Mouse (Mus musculus) hindbrain, embryonic 15.5 days (tissue): Measurements from ENCODE around the gene Itsn2. TPM values are rescaled to one million over a fixed set of nuclear protein-coding genes. Genes with fewer than 3 reads are reported as not detected.
"Not testable (repeated sequence)": the region's sequence is repeated elsewhere in the genome, so short reads cannot be mapped to it uniquely, and the experiment has no call there.

Source experiments
- ATAC-seq: fragments of 200-750 bp; cut with Nextera tagmentation; 2 replicates; pipeline ENCODE4 v1.8.0; 2017; ENCODE audit warnings: low read depth, moderate number of reproducible peaks, moderate TSS enrichment; ENCODE audit not compliant: low FRiP score
- H3K27ac ChIP-seq: fragments of 300-500 bp; sonication (generic); replicated peaks from 2 replicates; pipeline ENCODE4 v1.5.1; 2015; ENCODE audit warnings: mild to moderate bottlenecking, inconsistent platforms
- H3K27me3 ChIP-seq: fragments of 300-500 bp; sonication (generic); 2 replicates; pipeline ENCODE4 v1.6.1; 2015; ENCODE audit warnings: control low read depth, inconsistent platforms
- H3K36me3 ChIP-seq: fragments of 300-500 bp; sonication (generic); 2 replicates; pipeline ENCODE4 v1.6.1; 2015; ENCODE audit warnings: control low read depth, inconsistent platforms
- H3K4me1 ChIP-seq: fragments of 300-500 bp; sonication (generic); replicated peaks from 2 replicates; pipeline ENCODE4 v1.6.1; 2015; ENCODE audit warnings: control low read depth, inconsistent platforms
- H3K4me2 ChIP-seq: fragments of 300-500 bp; sonication (generic); 2 replicates; pipeline ENCODE4 v1.6.1; 2015; ENCODE audit warnings: moderate library complexity, mild to moderate bottlenecking, inconsistent platforms
- H3K4me3 ChIP-seq: fragments of 300-500 bp; sonication (generic); 2 replicates; pipeline ENCODE4 v1.5.1; 2015; ENCODE audit warnings: mild to moderate bottlenecking, inconsistent platforms
- H3K9ac ChIP-seq: fragments of 300-500 bp; sonication (generic); 2 replicates; pipeline ENCODE4 v1.6.1; 2015; ENCODE audit warnings: inconsistent platforms
- H3K9me3 ChIP-seq: fragments of 300-500 bp; sonication (generic); 2 replicates; pipeline ENCODE4 v1.6.1; 2016; ENCODE audit warnings: control low read depth, inconsistent platforms
- WGBS: fragments of 180-500 bp; shearing (Covaris S2); methylation state at CpG from one replicate; pipeline ENCODE4 v1.1.7; 2015; 5-methylcytosine and 5-hydroxymethylcytosine counted together
- polyA plus RNA-seq: library from polyadenylated mRNA; unstranded; fragments of >200 nt; fragmentation: Nextera tagmentation; extraction: Ambion mirVana; gene quantifications from 2 replicates; pipeline ENCODE4 v1.2.1, GENCODE M21; 2015

The Itsn2 gene
- polyA plus RNA-seq = 24.1 and 25.6 TPM in 2 replicates

DNA sequence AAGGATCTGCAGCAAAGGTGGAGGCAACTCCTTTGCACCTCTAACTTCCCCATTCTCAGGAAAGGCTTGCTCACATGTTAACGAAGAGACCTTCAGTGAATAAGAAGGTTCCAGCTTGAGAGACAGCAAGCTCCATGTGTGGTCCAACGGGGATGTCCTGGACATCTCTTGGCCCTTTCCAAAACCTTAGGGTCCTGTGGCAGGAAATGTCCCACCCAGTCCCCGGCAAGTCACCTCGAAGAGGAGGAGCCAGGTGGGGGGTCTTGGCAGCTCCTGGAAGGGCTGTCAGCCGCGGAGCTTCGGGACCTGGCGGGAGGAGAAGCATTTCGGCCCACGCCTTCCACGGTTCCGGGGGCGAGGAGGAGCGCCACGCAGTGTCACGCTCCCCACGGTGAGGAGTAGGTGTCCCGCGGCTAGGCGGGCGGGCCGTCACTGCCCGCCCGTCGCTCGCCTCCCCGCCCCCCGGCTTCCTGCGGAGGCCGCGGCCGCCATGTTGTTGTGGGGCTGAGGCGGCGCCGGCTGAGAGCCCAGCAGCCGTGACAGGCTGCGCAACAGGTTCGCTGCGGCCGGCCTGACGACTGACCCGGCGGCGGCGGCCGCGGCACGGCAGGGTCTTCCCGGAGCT lies at the start of gene Itsn2, which contains the start of gene Gm3625:
Itsn2 (plus strand) TSS at position 98 of the 625 bp plus-strand sequence.
Gm3625 (minus strand) TSS at position 387 of the 625 bp plus-strand sequence.
- Histone ChIP-seq H3K4me2 (peak within 1 kb of the TSS; percentile 67), H3K9me3 (no peaks in the 10 kb centered on the region), H3K9ac (peak within 1 kb of the TSS; percentile 82), H3K4me3 (peak within 1 kb of the TSS; percentile 70), H3K36me3 (no peaks in the 10 kb centered on the region), H3K27me3 (no peaks in the 10 kb centered on the region), H3K4me1 (peaks cover 19% of the 10 kb centered on the region), H3K27ac (peak within 1 kb of the TSS; percentile 77)
- peak; percentile 86 for ATAC-seq
- under 1% methylated on average over 42 of the region's 49 CpGs for WGBS

DNA sequence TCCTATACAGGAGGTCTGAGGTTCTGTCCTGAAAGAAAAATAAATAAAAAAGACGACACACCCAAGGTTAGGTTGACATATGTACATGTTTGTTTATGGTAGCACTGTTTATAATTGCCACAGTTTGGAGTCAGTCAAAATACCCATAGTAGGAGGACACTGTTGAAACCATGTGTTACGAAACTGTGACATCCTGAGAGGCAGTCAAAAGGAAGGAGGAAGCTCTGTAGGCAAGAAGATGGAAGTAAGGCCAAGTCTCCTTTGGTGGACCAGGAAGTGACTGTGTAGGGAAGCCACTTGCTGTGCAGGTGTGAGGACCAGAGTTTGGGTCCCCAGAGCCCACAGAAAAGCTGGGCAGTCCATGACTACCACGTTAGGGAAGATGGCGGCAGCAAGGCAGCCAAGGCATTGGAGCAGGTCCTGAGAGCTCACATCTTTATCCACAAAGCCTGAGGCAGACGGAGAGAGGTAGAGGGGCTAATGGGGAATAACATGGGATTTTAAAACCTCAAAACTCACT lies 48.0 kb upstream of the Itsn2 start:
- Histone ChIP-seq H3K9me3 (no peaks in the 10 kb centered on the region), H3K4me1 (peaks cover 8% of the 10 kb centered on the region), H3K36me3 (no peaks in the 10 kb centered on the region), H3K9ac (no peak overlapping the region), H3K27ac (no peak overlapping the region), H3K4me2 (no peak overlapping the region), H3K4me3 (no peak overlapping the region), H3K27me3 (no peaks in the 10 kb centered on the region)
- WGBS = 94% methylated on average over 5 of the region's 5 CpGs
- ATAC-seq = no peak

DNA sequence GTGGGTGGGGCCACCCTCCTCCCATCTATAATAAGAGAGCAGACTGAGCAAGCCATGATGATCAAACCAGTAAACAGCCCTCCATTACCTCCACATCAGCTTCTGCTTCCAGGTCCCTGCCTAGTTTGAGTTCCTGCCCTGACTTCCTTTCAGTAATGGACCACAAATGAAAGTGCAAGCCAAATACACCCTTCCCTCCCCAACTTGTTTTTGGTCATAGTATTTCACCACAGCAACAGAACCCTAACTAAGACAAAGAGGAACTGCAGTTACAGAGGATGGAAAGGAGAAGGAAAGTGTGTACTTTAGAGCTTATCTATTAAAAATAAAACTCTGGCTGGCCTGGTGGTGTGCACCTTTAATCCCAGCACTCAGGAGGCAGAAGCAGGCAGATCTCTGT lies 47.0 kb upstream of the Itsn2 start:
- ATAC-seq = no peak
- H3K4me3 ChIP-seq = no peak overlapping the region
- peaks cover 8% of the 10 kb centered on the region for H3K4me1 ChIP-seq
- no peak overlapping the region for H3K27ac ChIP-seq
- H3K9me3 ChIP-seq = no peaks in the 10 kb centered on the region
- no peak overlapping the region for H3K9ac ChIP-seq
- no peak overlapping the region for H3K4me2 ChIP-seq
- H3K27me3 ChIP-seq = no peaks in the 10 kb centered on the region
- H3K36me3 ChIP-seq = no peaks in the 10 kb centered on the region

DNA sequence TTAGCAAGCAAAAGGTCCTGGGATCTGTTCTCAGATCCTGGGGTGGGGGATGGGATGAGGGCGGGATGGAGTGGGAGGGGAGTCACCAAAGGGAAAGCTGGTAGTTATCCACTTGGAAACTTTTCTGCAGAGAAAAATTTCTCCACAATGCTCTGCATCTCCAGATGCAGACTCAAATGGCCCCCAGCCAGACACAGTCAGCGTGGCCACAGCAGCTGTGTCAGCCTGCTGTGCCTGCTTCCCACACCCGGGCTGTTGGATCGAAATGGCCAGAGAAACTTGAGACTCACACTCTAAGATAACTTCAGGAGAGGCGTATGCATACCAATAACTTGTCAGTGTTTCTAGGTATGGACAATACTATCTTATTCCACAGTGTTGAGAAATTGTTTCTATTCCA lies 45.9 kb upstream of the Itsn2 start:
- WGBS = 70% methylated on average over 5 of the region's 5 CpGs
- Histone ChIP-seq H3K4me3 (no peak overlapping the region), H3K4me1 (peaks cover 8% of the 10 kb centered on the region), H3K27me3 (no peaks in the 10 kb centered on the region), H3K9ac (no peak overlapping the region), H3K9me3 (no peaks in the 10 kb centered on the region), H3K4me2 (no peak overlapping the region), H3K36me3 (no peaks in the 10 kb centered on the region), H3K27ac (no peak overlapping the region)
- no peak for ATAC-seq

DNA sequence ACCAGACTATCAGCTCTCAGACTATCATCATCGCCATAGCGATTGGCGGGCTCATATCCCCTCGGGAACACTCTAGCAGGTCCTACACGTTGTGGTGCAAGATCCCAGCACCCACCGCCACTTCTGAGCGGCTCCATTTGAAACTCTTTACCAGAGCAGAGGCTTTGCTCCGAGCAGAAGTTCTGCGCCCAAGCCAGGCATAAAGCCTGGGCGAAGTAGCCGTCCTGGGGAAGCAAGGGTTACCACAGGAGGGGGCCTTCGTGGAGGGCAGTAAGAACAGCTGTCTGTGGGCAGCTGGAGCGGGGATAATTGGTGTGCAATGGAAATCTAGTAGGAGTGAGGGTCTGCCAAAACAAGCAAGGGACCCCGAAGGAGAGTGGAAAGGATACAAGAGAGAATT lies 44.9 kb upstream of the Itsn2 start:
- H3K27me3 ChIP-seq = no peaks in the 10 kb centered on the region
- WGBS = 50% methylated on average over 14 of the region's 14 CpGs
- no peaks in the 10 kb centered on the region for H3K36me3 ChIP-seq
- no peak overlapping the region for H3K4me3 ChIP-seq
- no peak overlapping the region for H3K9ac ChIP-seq
- no peaks in the 10 kb centered on the region for H3K9me3 ChIP-seq
- no peak overlapping the region for H3K4me2 ChIP-seq
- ATAC-seq = 0 out of 2 replicates have a peak, but pooled peaks have one; percentile 42
- peaks cover 8% of the 10 kb centered on the region for H3K4me1 ChIP-seq
- no peak overlapping the region for H3K27ac ChIP-seq

DNA sequence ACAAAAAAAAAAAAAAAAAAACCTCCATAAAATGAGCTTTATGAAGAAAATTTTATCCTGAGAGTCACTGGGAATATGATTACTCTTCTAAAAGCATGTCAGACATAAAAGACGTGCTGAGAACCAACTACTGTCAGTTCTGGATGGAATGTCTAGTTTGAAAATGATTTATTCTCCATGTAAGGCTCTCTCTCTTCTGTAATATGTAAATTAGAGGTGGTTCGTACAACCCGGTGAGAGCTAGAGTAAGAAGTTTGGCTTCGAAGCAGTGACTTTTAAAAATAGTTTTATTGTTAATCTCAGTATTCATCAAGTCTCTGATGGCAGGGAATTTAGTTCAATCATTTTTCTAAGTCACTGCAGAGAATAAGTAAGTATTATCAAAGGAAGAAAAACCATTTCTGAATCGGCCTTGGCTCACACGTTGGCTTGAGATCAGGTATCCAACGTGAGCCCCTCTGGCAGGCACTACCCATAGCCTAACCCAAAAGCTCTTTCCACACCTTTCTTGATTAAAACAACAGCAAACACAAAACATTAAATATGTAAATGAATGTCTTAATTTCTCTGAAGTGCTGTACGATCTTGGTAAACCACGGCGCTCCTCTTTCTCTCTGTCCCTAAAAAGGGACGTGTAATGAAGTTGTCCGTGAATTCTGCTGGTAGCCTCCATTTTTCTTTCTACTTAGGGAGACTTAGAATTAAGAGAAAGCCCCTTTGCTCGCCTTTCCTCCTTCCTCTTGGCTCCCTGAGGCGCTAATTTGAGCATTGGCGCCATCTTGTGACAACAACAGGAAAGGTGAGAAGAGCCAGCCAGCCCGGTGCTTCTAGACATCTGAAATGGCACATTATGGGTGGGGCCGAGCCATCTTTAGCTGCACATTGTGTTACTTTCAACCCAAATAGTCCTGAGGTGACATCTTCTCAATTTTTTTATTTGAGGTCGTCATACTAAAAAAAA lies 44.1 kb upstream of the Itsn2 start:
- peak; percentile 83 for ATAC-seq
- peaks cover 8% of the 10 kb centered on the region for H3K4me1 ChIP-seq

DNA sequence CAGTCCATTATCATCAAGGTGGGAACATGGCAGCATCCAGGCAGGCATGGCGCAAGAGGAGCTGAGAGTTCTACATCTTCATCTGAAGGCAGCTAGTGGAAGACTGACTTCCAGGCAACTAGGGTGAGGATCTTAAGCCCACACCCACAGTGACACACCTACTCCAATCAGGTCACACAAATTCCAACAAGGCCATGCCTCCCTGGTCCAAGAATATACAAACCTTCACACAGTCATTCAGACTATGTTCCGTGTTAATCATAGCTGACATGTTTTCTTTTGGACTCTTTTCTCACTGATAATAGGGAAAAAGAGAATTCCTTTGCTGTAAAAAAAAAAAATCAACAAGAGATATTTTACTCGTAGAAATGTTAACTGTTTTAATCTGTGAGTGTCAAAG lies 38.7 kb upstream of the Itsn2 start:
- WGBS = 93% methylated on average over 3 of the region's 3 CpGs
- H3K4me3 ChIP-seq, H3K9me3 ChIP-seq, H3K4me2 ChIP-seq, H3K36me3 ChIP-seq, ATAC-seq, H3K27ac ChIP-seq, H3K4me1 ChIP-seq, H3K9ac ChIP-seq, H3K27me3 ChIP-seq: not testable (repeated sequence)

More for the DNA sequence above, 44.1 kb upstream of the Itsn2 start:
- Histone ChIP-seq H3K27ac (no peak overlapping the region), H3K4me3 (peak overlapping the region; percentile 9), H3K4me2 (peak overlapping the region; percentile 44), H3K36me3 (no peaks in the 10 kb centered on the region), H3K27me3 (no peaks in the 10 kb centered on the region), H3K9ac (peak overlapping the region; percentile 2; the same call in 1 of the 2 replicates), H3K9me3 (no peaks in the 10 kb centered on the region)
- 17% methylated on average over 18 of the region's 18 CpGs for WGBS

DNA sequence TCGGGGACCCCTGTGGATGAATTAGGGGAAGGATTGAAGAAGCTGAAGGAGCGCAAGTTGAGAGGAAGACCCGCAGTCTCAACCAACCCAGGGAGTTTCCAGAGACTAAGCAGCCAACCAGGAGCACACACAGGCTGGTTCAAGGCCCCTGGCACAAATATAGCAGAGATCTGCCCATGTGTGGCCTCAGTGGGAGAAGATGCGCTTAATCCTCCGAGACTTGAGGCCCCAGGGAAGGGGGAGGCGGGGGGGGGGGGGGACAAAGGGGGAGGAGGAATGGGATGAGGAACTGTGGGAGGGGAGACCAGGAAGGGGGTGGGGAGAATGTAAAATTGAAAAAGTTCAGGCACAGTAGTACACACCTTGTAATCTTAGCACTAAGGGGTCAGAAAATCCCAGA lies 37.0 kb upstream of the Itsn2 start:
- H3K4me2 ChIP-seq = no peak overlapping the region
- H3K4me1 ChIP-seq = no peaks in the 10 kb centered on the region
- H3K36me3 ChIP-seq = no peaks in the 10 kb centered on the region
- H3K4me3 ChIP-seq = no peak overlapping the region
- no peaks in the 10 kb centered on the region for H3K9me3 ChIP-seq
- H3K27me3 ChIP-seq = no peaks in the 10 kb centered on the region
- no peak overlapping the region for H3K9ac ChIP-seq
- ATAC-seq = no peak
- H3K27ac ChIP-seq = no peak overlapping the region
- 79% methylated on average over 5 of the region's 6 CpGs for WGBS

DNA sequence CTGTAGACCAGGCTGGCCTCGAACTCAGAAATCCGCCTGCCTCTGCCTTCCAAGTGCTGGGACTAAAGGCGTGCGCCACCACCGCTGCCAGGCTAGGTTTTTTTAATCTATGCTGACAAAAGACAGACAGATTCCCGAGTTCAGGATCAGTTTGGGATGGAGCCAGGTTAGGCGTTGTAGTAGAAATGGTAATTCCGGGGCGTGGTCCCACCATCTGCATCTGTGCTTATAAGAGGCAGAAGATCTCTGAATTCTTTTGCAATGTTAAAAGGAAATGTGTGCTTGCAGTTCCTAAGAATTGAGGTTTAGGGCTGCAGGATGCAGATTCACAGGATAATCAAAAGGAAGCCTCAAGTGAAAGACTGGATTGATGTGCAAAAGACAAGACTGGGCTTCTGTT lies 35.5 kb upstream of the Itsn2 start:
- WGBS = 88% methylated on average over 9 of the region's 9 CpGs
- no peak for ATAC-seq
- Histone ChIP-seq H3K9ac (no peak overlapping the region), H3K9me3 (no peaks in the 10 kb centered on the region), H3K4me1 (no peaks in the 10 kb centered on the region), H3K4me3 (no peak overlapping the region), H3K4me2 (no peak overlapping the region), H3K27ac (no peak overlapping the region), H3K27me3 (no peaks in the 10 kb centered on the region), H3K36me3 (no peaks in the 10 kb centered on the region)

DNA sequence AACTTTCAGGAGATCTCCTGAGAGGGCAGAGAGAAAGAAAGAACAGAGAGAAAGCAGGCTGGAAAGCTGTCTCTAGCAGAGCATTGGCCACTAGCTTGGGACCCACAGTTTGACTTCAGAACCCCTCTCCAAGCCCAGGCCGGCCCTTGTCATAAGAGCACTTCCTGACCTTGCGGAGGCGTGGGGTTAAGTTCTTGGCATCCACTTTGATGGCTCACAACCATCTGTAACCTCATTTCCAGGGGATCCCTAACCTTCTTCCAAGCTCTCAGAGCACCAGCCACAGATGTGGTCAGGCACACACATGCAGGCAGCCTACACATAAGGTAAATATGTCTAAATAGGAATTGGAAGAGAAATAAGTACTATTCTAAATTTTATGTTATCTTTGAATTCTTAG lies 35.0 kb upstream of the Itsn2 start:
- no peak overlapping the region for H3K9ac ChIP-seq
- H3K4me1 ChIP-seq = no peaks in the 10 kb centered on the region
- WGBS = 82% methylated on average over 3 of the region's 3 CpGs
- no peak overlapping the region for H3K4me2 ChIP-seq
- no peak overlapping the region for H3K27ac ChIP-seq
- H3K9me3 ChIP-seq = no peaks in the 10 kb centered on the region
- H3K4me3 ChIP-seq = no peak overlapping the region
- H3K36me3 ChIP-seq = no peaks in the 10 kb centered on the region
- no peaks in the 10 kb centered on the region for H3K27me3 ChIP-seq
- ATAC-seq = no peak

DNA sequence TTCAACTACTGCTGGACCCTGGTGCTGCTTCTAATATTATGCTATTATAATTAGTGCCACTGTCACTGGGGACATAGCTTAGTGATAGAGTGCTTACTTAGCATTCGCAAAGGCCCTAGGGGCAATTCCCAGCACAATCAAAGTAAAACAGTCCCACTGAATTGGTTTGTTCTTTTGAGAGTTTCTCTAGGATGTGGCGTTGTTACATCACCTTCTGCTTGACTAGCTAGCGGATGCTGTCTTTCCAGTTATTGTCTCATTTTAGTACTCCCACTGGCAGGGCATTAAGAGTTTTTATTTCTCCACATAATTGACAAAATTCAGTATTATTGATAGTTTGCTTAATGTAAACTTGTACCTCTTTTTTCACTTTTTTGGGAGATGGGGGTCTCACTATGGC lies 34.4 kb upstream of the Itsn2 start:
- no peaks in the 10 kb centered on the region for H3K36me3 ChIP-seq
- no peak overlapping the region for H3K9ac ChIP-seq
- H3K4me1 ChIP-seq = no peaks in the 10 kb centered on the region
- no peaks in the 10 kb centered on the region for H3K27me3 ChIP-seq
- ATAC-seq = no peak
- no peak overlapping the region for H3K4me3 ChIP-seq
- H3K4me2 ChIP-seq = no peak overlapping the region
- no peak overlapping the region for H3K27ac ChIP-seq
- H3K9me3 ChIP-seq = no peaks in the 10 kb centered on the region
- 67% methylated on average over 3 of the region's 3 CpGs for WGBS
